Mouse (Mus musculus) adipocyte (in vitro differentiated cells): ENCODE measurements around the gene Cabp4.

Experiments
- DNase-seq: peaks from one replicate; pipeline ENCODE4 v3.0.0-alpha.2; 2016; ENCODE audit warnings: low spot score

The Cabp4 gene

GRCm38 (mm10) chr19:4147022-4147405 lies 3.2 kb upstream of the Cabp4 start:
- peak; percentile 90 for DNase-seq

- DNase-seq: no peak
Observed at GRCm38 (mm10) chr19:4146366-4147021, 2.7 kb upstream of the Cabp4 start.

DNA sequence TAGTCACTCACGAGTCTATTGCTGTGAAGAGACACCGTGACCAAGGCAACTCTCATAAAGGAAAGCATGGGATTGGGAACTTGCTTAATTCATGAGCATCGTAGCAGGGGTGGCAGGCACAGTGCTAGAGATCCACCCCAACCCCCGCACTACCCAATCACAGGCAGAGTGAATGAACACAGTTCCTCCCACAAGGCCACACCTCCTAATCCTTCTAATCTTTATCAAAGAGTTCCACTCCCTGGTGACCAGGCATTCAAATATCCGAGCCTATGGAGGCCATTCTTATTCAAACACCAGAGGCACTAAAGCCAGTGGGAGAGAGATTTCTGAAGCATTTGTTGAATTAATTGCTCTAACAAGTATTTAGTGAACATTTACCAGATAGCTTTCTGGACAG lies 2.1 kb upstream of the Cabp4 start:
- no peak for DNase-seq

DNA sequence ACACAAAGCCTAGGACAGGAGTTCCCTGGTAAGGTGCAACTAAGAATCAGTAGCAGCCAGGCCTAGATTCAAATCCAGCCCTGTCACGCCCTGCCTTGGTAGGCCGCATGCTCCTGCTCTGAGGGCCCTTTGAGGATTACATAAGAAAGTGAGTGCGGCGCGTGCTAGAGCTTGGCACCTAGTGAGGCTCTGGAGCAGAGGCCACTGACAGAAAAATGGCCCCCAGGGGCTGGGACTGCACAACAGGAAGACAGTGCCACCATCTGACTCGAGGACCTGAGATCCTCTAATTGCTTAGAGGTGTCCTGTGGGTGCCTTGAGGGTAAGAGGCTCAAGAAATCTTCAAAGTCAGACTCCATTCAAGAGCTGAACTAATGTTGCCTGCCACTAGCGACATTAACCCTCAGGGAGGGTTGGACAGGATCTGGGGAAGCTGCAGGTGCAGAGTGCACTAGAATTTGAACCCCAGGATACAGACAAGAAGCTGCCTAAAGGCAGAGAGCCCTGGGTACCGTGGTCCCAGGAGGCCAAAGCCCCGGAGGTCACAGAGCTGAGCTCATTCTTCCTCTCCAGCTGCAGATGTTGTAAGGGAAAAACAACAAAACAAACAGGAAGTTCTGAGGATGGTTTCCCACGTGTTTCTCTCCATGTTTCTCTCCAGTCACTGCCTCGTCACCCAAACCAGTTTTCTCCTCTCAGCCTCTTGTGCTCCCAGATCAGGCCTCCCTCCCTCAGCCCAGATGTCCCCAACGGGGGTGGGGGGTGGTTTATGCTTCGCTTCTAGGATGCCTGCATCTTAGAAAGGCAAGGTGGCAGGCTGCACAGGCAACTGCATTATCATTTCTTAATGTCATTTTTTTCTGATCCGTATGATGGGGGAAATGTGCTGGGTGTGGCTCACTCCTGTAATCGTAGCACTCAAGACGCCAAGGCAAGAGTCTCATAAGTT lies 991 bp upstream of the Cabp4 start:
- peak; percentile 81 for DNase-seq

DNA sequence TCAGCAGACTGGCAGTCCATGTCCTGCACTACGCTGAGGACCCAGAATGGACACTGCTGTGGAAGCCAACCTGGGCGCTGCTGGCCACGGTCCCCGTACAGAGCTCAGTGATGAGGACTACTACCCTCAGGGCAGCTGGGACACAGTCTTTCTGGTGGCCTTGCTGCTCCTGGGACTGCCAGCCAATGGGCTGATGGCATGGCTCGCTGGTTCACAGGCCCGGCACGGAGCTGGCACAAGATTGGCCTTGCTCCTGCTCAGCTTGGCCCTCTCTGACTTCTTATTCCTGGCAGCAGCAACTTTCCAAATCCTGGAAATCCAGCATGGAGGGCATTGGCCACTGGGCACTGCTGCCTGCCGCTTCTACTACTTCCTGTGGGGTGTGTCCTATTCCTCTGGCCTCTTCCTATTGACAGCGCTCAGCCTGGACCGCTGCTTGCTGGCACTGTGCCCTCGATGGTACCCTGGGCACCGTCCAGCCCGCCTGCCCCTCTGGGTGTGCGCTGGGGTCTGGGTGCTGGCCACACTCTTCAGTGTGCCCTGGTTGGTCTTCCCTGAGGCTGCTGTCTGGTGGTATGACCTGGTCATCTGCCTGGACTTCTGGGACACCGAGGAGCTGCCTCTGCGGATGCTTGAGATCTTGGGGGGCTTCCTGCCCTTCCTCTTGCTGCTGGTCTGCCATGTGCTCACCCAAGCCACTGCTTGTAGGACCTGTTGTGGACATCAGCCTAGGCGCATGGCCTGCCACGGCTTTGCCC lies 1.2 kb downstream of the Cabp4 start:
- DNase-seq: peak; percentile 64

- no peak for DNase-seq
Observed at GRCm38 (mm10) chr19:4140147-4140546, 3.7 kb downstream of the Cabp4 start.

- no peak for DNase-seq
Observed at GRCm38 (mm10) chr19:4139446-4139845, 4.4 kb downstream of the Cabp4 start, which contains the start of gene Gpr152. Gpr152 (plus strand) TSS chr19:4139787.

DNA sequence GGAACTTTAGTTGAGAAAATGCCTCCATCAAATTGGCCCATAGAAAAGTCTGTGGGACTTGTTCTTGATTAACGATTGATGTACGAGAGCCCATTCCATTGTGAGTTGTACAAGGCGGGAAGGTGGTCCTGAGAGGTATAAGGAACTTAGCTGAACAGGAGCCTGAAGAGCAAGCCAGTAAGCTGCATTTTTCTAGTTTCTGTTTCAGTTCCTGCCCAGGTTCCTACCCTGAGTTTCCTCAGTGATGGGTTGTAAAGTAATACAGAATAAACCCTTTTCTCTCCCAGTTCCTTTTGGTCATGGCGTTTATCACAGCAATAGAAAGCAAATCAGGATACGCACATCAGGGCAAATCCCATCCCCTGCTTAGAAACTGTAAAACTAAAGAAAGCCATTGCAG lies 5.9 kb downstream of the Cabp4 start:
- DNase-seq: no peak

DNA sequence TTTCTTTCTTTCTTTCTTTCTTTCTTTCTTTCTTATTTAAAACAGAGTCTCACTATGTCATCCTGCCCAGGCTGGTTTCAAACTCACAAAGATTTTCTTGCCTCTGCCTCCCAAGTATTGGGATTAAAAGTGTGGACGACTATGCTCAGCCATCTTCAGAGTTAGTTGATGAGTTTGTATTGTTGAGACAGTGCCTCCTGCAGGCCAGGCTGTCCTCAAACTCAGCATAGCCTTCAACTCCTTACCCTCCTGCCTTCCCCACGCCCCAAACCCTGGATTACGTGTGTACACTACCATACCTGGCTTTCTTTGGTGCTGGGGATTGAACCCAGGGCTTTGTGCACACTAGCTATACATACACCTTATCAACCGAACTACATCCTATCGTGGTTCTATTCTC lies 7.4 kb downstream of the Cabp4 start:
- no peak for DNase-seq

GRCm38 (mm10) chr19:4135963-4136345 lies 7.9 kb downstream of the Cabp4 start:
- peak; percentile 60 for DNase-seq

DNA sequence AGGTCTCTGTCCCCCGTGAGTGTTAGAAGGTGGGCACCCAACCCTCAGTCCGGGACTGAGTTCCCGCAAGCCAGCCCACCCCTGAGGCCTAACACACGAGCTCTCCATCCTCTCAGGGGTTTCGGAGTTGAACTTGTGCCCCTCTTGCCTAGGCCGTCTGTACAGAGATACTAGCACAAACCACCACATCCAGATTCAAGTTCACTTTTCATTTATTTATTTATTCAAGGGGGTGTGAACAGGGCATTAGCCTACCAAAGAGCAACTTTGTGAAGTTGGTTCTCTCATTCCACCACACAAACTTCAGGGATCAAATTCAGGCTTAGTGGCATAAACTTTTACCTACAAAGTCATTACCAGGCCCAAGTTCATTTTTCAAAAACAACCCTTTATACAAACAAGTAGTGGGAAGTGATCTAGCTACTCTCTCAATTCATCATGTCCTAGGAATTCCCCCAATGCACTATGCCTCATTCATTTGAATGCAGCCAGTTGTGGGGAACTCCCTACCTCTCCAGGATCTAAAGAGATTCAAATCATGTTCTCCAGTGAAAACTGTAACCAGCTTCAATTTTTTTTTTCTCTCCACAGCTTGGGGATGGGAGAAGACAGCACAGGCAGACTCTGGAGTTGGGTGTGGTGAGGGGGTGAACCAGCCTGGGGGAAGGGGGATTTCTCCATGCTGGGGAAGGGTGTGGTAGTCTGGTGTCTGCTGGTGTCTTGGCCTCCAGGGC lies 8.4 kb downstream of the Cabp4 start:
- DNase-seq: peak; percentile 74

DNA sequence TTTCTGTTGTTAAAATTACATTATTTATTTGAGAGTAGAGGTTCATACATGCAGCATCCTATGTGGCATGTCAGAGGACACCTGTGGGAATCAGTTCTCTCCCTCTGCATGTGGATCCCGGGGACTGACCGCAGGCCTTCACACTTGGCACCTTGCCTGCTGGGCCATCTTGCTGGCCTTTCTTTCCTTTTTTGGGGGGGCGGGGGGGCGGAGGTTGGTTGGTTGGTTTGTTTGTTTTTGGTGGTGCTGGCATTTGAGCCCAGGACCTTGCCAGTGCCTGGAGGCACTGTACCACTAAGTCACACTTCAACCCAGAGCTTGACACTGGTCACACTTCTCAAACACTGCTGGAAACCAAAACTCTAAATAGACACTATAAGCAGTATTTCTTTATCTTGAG lies 9.5 kb downstream of the Cabp4 start:
- peak; percentile 57 for DNase-seq

GRCm38 (mm10) chr19:4131768-4132167 lies 12.1 kb downstream of the Cabp4 start:
- no peak for DNase-seq

DNA sequence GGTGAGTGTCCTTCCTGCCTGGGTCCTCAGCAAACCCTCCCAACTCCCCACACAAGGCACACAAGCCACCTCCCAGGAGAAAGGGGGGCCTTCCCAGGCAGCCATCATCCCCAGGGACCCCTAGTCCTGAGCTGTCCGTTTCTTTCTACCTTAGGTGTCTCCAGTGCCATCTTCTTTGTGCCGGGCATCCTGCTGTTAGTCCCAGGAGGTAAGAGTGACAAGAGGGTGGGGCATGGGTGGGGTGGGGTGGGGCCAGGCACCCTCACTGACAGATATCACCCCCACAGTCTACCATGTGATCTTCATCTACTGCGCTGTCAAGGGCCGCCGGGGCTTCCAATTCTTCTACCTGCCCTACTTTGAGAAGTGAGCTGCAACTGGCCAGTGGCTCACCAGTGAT lies 12.8 kb downstream of the Cabp4 start:
- DNase-seq: no peak

GRCm38 (mm10) chr19:4130106-4130505 lies 13.7 kb downstream of the Cabp4 start:
- DNase-seq: peak; percentile 88

- DNase-seq: no peak
Observed at GRCm38 (mm10) chr19:4129462-4129861, 14.4 kb downstream of the Cabp4 start.

DNA sequence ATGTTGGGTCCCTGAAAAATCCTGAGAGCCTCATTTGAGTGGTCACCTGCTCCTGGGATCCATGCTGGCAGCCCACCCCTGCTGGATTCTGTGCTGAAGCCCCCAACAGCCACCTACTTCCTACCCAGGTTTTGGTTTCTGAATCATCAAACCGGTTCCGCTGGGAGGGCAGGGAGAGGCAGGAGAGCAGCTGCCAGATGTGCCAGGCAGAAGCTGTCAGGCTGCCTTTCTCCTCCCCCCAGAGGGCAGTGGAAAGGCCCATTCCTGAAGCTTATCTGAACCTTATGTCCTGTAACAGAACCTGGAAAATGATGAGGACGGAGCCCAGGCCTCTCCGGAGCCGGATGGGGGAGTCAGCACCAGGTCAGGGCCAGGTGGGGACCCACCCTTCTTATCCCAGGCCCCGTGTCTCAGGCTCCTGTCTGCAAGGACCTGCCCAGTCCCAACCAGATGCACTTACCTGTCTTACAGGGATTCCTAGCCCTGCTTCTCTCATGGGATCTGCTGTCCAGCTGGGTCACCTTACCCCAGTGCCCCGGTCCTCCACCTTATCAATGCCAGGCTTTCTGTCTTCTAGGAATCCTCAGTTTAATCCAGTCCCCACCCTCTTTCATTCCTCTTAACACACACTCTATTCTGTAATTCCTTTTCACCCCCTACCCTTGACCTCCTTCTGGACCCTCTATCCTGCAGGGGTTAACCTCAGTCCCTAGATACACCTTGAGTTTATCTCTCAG lies 16.9 kb downstream of the Cabp4 start:
- DNase-seq: peak; percentile 63

- DNase-seq: peak; percentile 98
Observed at GRCm38 (mm10) chr19:4125741-4126696, 17.8 kb downstream of the Cabp4 start, which contains the start of gene Aip. Aip (minus strand) TSS chr19:4125858.

- DNase-seq: peak; percentile 50
Observed at GRCm38 (mm10) chr19:4125268-4125667, 18.6 kb downstream of the Cabp4 start.

GRCm38 (mm10) chr19:4124432-4124831 lies 19.4 kb downstream of the Cabp4 start:
- no peak for DNase-seq
